Mouse (Mus musculus) left cerebral cortex, adult 8-10 months (tissue): ENCODE data around the gene Bola1. TPM values are rescaled to one million over a fixed set of nuclear protein-coding genes. Genes with fewer than 3 reads are reported as not detected.
"Not testable (repeated sequence)": the region's sequence is repeated elsewhere in the genome, so short reads cannot be mapped to it uniquely, and the experiment has no call there.

Experiments
- DNase-seq, 2 experiments: peaks; one replicate each; pipeline ENCODE4 v3.0.0; 2022; ENCODE audit warnings: low spot score in 2 of 2
- total RNA-seq, 4 experiments: library from RNA; stranded (reverse); gene quantifications; 2 replicates each; pipeline ENCODE4 v1.2.4; 2022

Bola1 gene
- total RNA-seq, 4 experiments from 2014 or later, result 14.9 to 20.7 (median 18.3) TPM

GRCm38 (mm10) chr3:96181510-96182381, 37.8 kb downstream of the Bola1 start:
- DNase-seq, result no peak

- no peak for DNase-seq
These were observed 38.6 kb downstream of the Bola1 start, which contains the start of gene Sv2a for GRCm38 (mm10) chr3:96180727-96181477. TSS of gene Sv2a (plus strand) at chr3:96181151.

GRCm38 (mm10) chr3:96179531-96179930, 40.0 kb downstream of the Bola1 start:
- no peak for DNase-seq

- DNase-seq, result no peak
These were observed 40.6 kb downstream of the Bola1 start for GRCm38 (mm10) chr3:96178902-96179301.

- DNase-seq, result no peak
These were observed 41.1 kb downstream of the Bola1 start for GRCm38 (mm10) chr3:96178427-96178826.

GRCm38 (mm10) chr3:96175251-96175650, 44.3 kb downstream of the Bola1 start:
- DNase-seq, result no peak

- not testable (repeated sequence) for DNase-seq
These were observed 45.5 kb downstream of the Bola1 start for GRCm38 (mm10) chr3:96174042-96174441.

GRCm38 (mm10) chr3:96173185-96173584, 46.3 kb downstream of the Bola1 start:
- DNase-seq, result no peak

- DNase-seq, result peak; percentile 74 to 80
These were observed 47.0 kb downstream of the Bola1 start, which contains the start of gene Sf3b4 for GRCm38 (mm10) chr3:96172197-96173178. TSS of gene Sf3b4 (plus strand) at chr3:96172332.

GRCm38 (mm10) chr3:96171583-96172196, 47.8 kb downstream of the Bola1 start:
- DNase-seq, result no peak

- DNase-seq, result no peak
These were observed 48.4 kb downstream of the Bola1 start for GRCm38 (mm10) chr3:96170976-96171545.

GRCm38 (mm10) chr3:96170276-96170675, 49.2 kb downstream of the Bola1 start:
- no peak for DNase-seq

- no peak for DNase-seq
These were observed 50.9 kb downstream of the Bola1 start for GRCm38 (mm10) chr3:96168466-96169158.

GRCm38 (mm10) chr3:96163040-96163439, 56.5 kb downstream of the Bola1 start:
- no peak for DNase-seq

GRCm38 (mm10) chr3:96161869-96162840, 57.4 kb downstream of the Bola1 start, which contains the start of gene Mtmr11:
TSS of gene Mtmr11 (plus strand) at chr3:96162004.
- no peak for DNase-seq

GRCm38 (mm10) chr3:96160803-96161516, 58.5 kb downstream of the Bola1 start:
- peak; percentile 57 to 72 for DNase-seq

- peak in 1 of 2 experiments; percentile 76 for DNase-seq
These were observed 59.2 kb downstream of the Bola1 start for GRCm38 (mm10) chr3:96160222-96160802.
